Mouse (Mus musculus): ENCODE results near the gene Btbd3. TPM values are rescaled to one million over a fixed set of nuclear protein-coding genes. Genes with fewer than 3 reads are reported as not detected.

Btbd3 gene
- polyA plus RNA-seq, 1 experiment: 3.2 TPM

DNA sequence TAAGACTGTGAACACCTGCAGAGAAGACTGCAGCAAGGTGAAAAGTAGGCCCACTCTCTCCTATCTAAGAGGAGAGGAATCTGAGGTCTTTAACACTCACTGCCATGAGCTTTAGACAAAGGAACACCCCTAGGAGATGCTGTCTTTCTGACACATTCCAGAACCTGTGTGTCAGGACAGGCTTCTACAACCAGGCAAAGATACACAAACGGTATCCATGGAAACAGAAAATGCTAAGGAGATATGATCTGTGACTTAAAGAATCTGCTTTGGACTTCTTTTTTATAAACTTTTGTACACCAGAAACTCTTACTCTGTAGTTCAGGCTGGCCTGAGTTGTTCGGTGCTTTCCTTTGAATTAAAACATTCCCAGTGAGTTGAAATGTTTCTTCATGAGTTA lies 329.6 kb downstream of the Btbd3 start:
- 96% methylated on average over 2 of the region's 2 CpGs for WGBS
- no peak for TF ChIP-seq CTCF (IDR thresholded peaks at IDR 0.05; ENCODE audit: borderline replicate concordance, control insufficient read depth, extremely low read depth, insufficient read depth, low read length, poor library complexity)
- TF ChIP-seq POLR2A (IDR thresholded peaks at IDR 0.05; ENCODE audit: control insufficient read depth, extremely low read depth, insufficient read depth, low read length, poor library complexity): no peak

DNA sequence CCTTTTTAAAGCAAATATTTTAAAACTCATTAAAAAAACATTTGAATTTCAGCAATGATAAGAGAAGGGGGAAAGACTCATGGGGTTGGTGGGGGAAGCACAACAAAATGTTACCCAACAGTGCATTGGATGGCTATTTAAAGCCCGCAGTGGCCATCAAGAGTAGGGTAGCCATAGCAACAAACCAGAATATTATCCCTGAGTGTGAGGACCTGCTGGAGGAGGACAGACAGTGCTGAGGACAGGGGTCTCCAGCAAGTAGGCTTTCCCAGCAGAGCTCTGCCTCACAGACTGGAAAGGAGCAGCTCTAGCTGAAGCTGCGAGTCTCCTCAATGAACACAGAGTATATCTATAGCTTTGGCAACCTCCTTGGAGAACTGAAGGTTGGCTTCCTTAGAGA lies 331.0 kb downstream of the Btbd3 start:
- no peaks in the 10 kb centered on the region for H3K36me3 ChIP-seq (ENCODE audit: control insufficient read depth, insufficient read depth, low read length)
- no peaks in the 10 kb centered on the region for H3K4me1 ChIP-seq (replicated peaks; ENCODE audit: control insufficient read depth, insufficient read depth, low read length)
- H3K27ac ChIP-seq (ENCODE audit: control insufficient read depth, insufficient read depth, low read length): no peak overlapping the region
- no peak for DNase-seq
- no peak for TF ChIP-seq CTCF (IDR thresholded peaks at IDR 0.05; ENCODE audit: borderline replicate concordance, control insufficient read depth, extremely low read depth, insufficient read depth, low read length, poor library complexity)
- TF ChIP-seq POLR2A (IDR thresholded peaks at IDR 0.05; ENCODE audit: control insufficient read depth, extremely low read depth, insufficient read depth, low read length, poor library complexity): no peak
- no peaks in the 10 kb centered on the region for H3K27me3 ChIP-seq (ENCODE audit: control insufficient read depth, insufficient read depth, low read length)
- no peak overlapping the region for H3K4me3 ChIP-seq (ENCODE audit: control insufficient read depth, insufficient read depth, low read length)
- WGBS: 92% methylated on average over 2 of the region's 2 CpGs

More for the DNA sequence above, 329.6 kb downstream of the Btbd3 start:
- Histone ChIP-seq H3K27me3 (ENCODE audit: control insufficient read depth, insufficient read depth, low read length) (no peaks in the 10 kb centered on the region), H3K4me1 (replicated peaks; ENCODE audit: control insufficient read depth, insufficient read depth, low read length) (no peaks in the 10 kb centered on the region), H3K4me3 (ENCODE audit: control insufficient read depth, insufficient read depth, low read length) (no peak overlapping the region), H3K36me3 (ENCODE audit: control insufficient read depth, insufficient read depth, low read length) (no peaks in the 10 kb centered on the region), H3K27ac (ENCODE audit: control insufficient read depth, insufficient read depth, low read length) (no peak overlapping the region)
- no peak for DNase-seq

DNA sequence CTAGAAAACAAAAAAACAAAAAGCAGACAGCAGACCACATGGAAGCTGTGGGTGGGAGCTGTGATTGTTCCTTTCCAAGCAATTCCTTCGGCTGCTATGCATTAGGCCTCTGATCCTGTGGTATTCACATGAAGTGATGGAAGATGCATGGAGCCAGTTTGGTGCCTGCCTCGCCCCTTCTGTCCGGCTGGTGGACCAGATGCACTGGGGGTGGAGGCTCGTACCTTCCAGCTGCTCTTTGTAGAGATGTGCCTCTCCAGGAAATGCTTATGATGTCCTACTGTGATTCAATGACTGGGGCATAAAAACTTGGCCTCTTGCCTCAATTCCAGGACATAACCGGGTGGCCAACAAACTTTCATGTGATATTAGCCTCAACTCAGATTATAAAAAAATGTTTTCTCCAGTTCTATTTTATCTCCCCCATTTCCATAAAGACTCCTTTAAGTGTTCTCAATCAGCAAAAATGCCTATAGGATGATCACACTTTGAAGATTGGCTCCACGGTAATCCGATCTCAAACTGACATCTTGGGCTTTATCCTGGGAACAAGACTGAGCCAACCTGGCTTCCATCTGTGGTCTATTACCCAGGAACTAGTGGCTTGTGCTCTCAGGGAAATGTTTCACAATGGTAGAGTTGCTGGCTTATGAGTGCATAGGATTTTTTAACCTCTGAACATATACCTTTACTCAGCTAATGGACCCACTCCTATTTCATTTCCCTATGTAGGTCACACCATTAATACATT lies 331.6 kb downstream of the Btbd3 start:
- Histone ChIP-seq H3K36me3 (ENCODE audit: control insufficient read depth, insufficient read depth, low read length) (no peaks in the 10 kb centered on the region), H3K4me1 (replicated peaks; ENCODE audit: control insufficient read depth, insufficient read depth, low read length) (no peaks in the 10 kb centered on the region), H3K4me3 (ENCODE audit: control insufficient read depth, insufficient read depth, low read length) (no peak overlapping the region), H3K27me3 (ENCODE audit: control insufficient read depth, insufficient read depth, low read length) (no peaks in the 10 kb centered on the region), H3K27ac (ENCODE audit: control insufficient read depth, insufficient read depth, low read length) (no peak overlapping the region)
- TF ChIP-seq CTCF (IDR thresholded peaks at IDR 0.05; ENCODE audit: borderline replicate concordance, control insufficient read depth, extremely low read depth, insufficient read depth, low read length, poor library complexity) (no peak), POLR2A (IDR thresholded peaks at IDR 0.05; ENCODE audit: control insufficient read depth, extremely low read depth, insufficient read depth, low read length, poor library complexity) (no peak)
- no peak for DNase-seq
- 93% methylated on average over 7 of the region's 7 CpGs for WGBS

DNA sequence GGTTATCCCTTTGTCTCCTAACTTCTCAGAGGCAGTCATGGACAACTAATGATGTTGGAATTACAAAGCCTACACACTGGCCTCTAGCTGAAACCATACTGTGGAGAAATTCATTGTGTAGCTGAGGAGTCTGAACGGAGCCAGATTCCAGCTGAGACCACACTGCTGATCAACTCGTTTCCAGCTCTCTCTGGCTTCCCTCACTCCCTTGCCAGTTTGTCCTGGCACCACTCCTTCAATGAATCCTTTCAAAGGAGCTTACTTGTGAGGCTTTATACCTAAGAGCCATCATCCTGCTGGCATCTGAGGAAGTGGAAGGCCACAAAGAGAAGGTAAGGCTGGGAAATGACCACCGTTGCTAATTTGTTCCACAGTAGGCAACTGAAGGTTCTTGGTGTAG lies 332.7 kb downstream of the Btbd3 start:
- no peaks in the 10 kb centered on the region for H3K4me1 ChIP-seq (replicated peaks; ENCODE audit: control insufficient read depth, insufficient read depth, low read length)
- no peak overlapping the region for H3K4me3 ChIP-seq (ENCODE audit: control insufficient read depth, insufficient read depth, low read length)
- H3K36me3 ChIP-seq (ENCODE audit: control insufficient read depth, insufficient read depth, low read length): no peaks in the 10 kb centered on the region
- DNase-seq: no peak
- no peak for TF ChIP-seq CTCF (IDR thresholded peaks at IDR 0.05; ENCODE audit: borderline replicate concordance, control insufficient read depth, extremely low read depth, insufficient read depth, low read length, poor library complexity)
- TF ChIP-seq POLR2A (IDR thresholded peaks at IDR 0.05; ENCODE audit: control insufficient read depth, extremely low read depth, insufficient read depth, low read length, poor library complexity): no peak
- H3K27me3 ChIP-seq (ENCODE audit: control insufficient read depth, insufficient read depth, low read length): no peaks in the 10 kb centered on the region
- no peak overlapping the region for H3K27ac ChIP-seq (ENCODE audit: control insufficient read depth, insufficient read depth, low read length)
- WGBS: 92% methylated on average over 3 of the region's 3 CpGs

DNA sequence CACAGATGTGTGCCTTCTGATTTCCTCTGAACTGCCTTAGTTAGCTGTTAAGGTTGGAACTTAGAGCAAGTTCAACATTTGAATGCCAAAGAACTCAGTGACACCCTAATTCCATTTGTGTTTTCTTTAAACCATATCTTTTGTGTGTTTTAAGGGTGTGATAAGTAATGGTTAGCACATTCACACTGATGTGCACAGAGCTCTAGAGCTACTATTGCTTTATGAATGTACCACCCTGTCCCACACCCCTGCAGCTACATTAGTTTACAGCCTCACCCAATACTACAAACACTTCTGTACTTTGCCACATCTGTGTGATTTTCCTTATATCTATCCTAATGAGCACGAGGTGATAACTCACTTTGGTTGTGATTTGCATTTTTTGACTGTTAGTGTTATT lies 333.9 kb downstream of the Btbd3 start:
- no peak for DNase-seq
- 63% methylated on average over 1 of the region's 1 CpGs for whole genome bisulfite sequencing
- Histone ChIP-seq H3K27me3 (ENCODE audit: control insufficient read depth, insufficient read depth, low read length) (no peaks in the 10 kb centered on the region), H3K4me1 (replicated peaks; ENCODE audit: control insufficient read depth, insufficient read depth, low read length) (no peaks in the 10 kb centered on the region), H3K4me3 (ENCODE audit: control insufficient read depth, insufficient read depth, low read length) (no peak overlapping the region), H3K27ac (ENCODE audit: control insufficient read depth, insufficient read depth, low read length) (no peak overlapping the region), H3K36me3 (ENCODE audit: control insufficient read depth, insufficient read depth, low read length) (no peaks in the 10 kb centered on the region)
- TF ChIP-seq CTCF (IDR thresholded peaks at IDR 0.05; ENCODE audit: borderline replicate concordance, control insufficient read depth, extremely low read depth, insufficient read depth, low read length, poor library complexity) (no peak), POLR2A (IDR thresholded peaks at IDR 0.05; ENCODE audit: control insufficient read depth, extremely low read depth, insufficient read depth, low read length, poor library complexity) (no peak)

DNA sequence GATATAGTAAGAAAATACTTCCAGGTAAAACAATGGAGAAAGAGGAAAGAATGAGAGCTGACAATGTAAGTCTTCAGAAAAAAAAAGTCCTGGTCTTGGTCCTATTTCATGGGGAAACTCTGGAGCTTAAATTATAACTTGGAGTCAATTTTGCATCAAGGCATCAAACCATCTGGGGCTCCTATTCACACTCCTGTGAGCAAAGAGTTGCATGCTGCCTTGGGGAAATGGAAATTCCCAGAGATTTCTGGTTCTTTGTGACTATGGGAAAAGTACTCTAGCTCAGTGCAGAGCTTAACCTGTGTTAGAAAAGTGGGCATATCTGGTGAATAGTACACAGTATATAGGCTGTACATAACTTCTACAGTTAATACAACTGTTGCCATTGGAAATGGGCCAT lies 356.0 kb downstream of the Btbd3 start:
- Histone ChIP-seq H3K27ac (ENCODE audit: control insufficient read depth, insufficient read depth, low read length) (no peak overlapping the region), H3K4me3 (ENCODE audit: control insufficient read depth, insufficient read depth, low read length) (no peak overlapping the region), H3K36me3 (ENCODE audit: control insufficient read depth, insufficient read depth, low read length) (no peaks in the 10 kb centered on the region), H3K4me1 (replicated peaks; ENCODE audit: control insufficient read depth, insufficient read depth, low read length) (no peaks in the 10 kb centered on the region), H3K27me3 (ENCODE audit: control insufficient read depth, insufficient read depth, low read length) (no peaks in the 10 kb centered on the region)
- TF ChIP-seq POLR2A (IDR thresholded peaks at IDR 0.05; ENCODE audit: control insufficient read depth, extremely low read depth, insufficient read depth, low read length, poor library complexity): no peak
- no peak for TF ChIP-seq CTCF (IDR thresholded peaks at IDR 0.05; ENCODE audit: borderline replicate concordance, control insufficient read depth, extremely low read depth, insufficient read depth, low read length, poor library complexity)
- no peak for DNase-seq

DNA sequence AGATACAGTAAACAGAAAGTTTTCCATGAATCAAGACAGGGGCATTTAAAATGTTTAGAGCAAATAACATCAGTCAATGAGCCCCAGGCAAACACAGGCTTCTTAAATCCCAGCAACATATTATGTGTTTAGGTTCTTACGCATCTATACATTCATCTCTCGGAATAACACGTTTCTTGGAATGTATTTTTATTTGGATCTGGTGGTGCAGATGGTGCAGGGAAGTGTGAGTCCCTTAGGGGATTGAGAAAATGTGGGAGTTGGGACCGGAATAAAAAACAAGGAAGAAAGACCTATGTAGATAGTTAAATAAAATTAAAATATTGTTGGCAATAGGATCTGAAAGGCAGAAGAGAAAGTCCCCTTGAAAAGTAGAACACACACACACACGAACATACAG lies 361.1 kb downstream of the Btbd3 start:
- Histone ChIP-seq H3K36me3 (ENCODE audit: control insufficient read depth, insufficient read depth, low read length) (no peaks in the 10 kb centered on the region), H3K27ac (ENCODE audit: control insufficient read depth, insufficient read depth, low read length) (no peak overlapping the region), H3K27me3 (ENCODE audit: control insufficient read depth, insufficient read depth, low read length) (no peaks in the 10 kb centered on the region), H3K4me3 (ENCODE audit: control insufficient read depth, insufficient read depth, low read length) (no peak overlapping the region), H3K4me1 (replicated peaks; ENCODE audit: control insufficient read depth, insufficient read depth, low read length) (no peaks in the 10 kb centered on the region)
- TF ChIP-seq POLR2A (IDR thresholded peaks at IDR 0.05; ENCODE audit: control insufficient read depth, extremely low read depth, insufficient read depth, low read length, poor library complexity) (no peak), CTCF (IDR thresholded peaks at IDR 0.05; ENCODE audit: borderline replicate concordance, control insufficient read depth, extremely low read depth, insufficient read depth, low read length, poor library complexity) (no peak)
- 93% methylated on average over 5 of the region's 5 CpGs for WGBS
- DNase-seq: no peak
